Mouse (Mus musculus): ENCODE measurements around the gene Foxe1. TPM values are rescaled to one million over a fixed set of nuclear protein-coding genes. Genes with fewer than 3 reads are reported as not detected.
A peak's percentile ranks its signal among the peaks of the same experiment; 100 is the strongest.

The Foxe1 gene
- polyA plus RNA-seq, 1 experiment from 2014 or later, result not detected

GRCm38 (mm10) chr4:46374869-46375368 lies 31.5 kb downstream of the Foxe1 start:
- peak overlapping the region; percentile 33 for H3K4me3 ChIP-seq
- peaks cover 34% of the 10 kb centered on the region for H3K36me3 ChIP-seq
- H3K4me2 ChIP-seq (replicated peaks), result peak overlapping the region; percentile 58
- H3K27ac ChIP-seq (replicated peaks), result no peak overlapping the region
- H3K4me1 ChIP-seq, result peaks cover 11% of the 10 kb centered on the region
- H3K9ac ChIP-seq (replicated peaks), result no peak overlapping the region
- no peaks in the 10 kb centered on the region for H3K9me3 ChIP-seq
- peak; percentile 63; the same call in 1 of the 2 replicates for ATAC-seq (ENCODE audit: low FRiP score, low read depth)
- H3K27me3 ChIP-seq, result peaks cover 17% of the 10 kb centered on the region
- WGBS, result 20% methylated on average over 22 of the region's 22 CpGs

- Histone ChIP-seq H3K27me3 (no peaks in the 10 kb centered on the region), H3K36me3 (peaks cover 22% of the 10 kb centered on the region), H3K9me3 (no peaks in the 10 kb centered on the region), H3K4me3 (peak overlapping the region; percentile 66), H3K4me2 (replicated peaks) (peak overlapping the region; percentile 57), H3K9ac (replicated peaks) (no peak overlapping the region), H3K27ac (replicated peaks) (no peak overlapping the region), H3K4me1 (peaks cover 7% of the 10 kb centered on the region; the same call in 1 of the 2 replicates)
- 45% methylated on average over 5 of the region's 5 CpGs for WGBS
- no peak for ATAC-seq (ENCODE audit: low FRiP score, low read depth)
These were observed 45.1 kb downstream of the Foxe1 start for GRCm38 (mm10) chr4:46388556-46388955.

- Histone ChIP-seq H3K9ac (replicated peaks) (peak within 1 kb of the TSS; percentile 79), H3K27ac (replicated peaks) (peak within 1 kb of the TSS; percentile 83), H3K4me1 (peaks cover 7% of the 10 kb centered on the region; the same call in 1 of the 2 replicates), H3K9me3 (no peaks in the 10 kb centered on the region), H3K27me3 (no peaks in the 10 kb centered on the region), H3K4me2 (replicated peaks) (peak within 1 kb of the TSS; percentile 57), H3K4me3 (peak within 1 kb of the TSS; percentile 66), H3K36me3 (peaks cover 18% of the 10 kb centered on the region)
- ATAC-seq (ENCODE audit: low FRiP score, low read depth), result peak; percentile 95
- under 1% methylated on average over 56 of the region's 56 CpGs for WGBS
These were observed 45.7 kb downstream of the Foxe1 start, which contains the start of gene Trmo for GRCm38 (mm10) chr4:46389013-46389611. Gene Trmo, minus strand, starts transcription at chr4:46389437.

GRCm38 (mm10) chr4:46389612-46390341 lies 46.4 kb downstream of the Foxe1 start:
- Histone ChIP-seq H3K9ac (replicated peaks) (peak overlapping the region; percentile 79), H3K4me2 (replicated peaks) (peak overlapping the region; percentile 57), H3K36me3 (peaks cover 13% of the 10 kb centered on the region), H3K9me3 (no peaks in the 10 kb centered on the region), H3K4me3 (peak overlapping the region; percentile 66), H3K27ac (replicated peaks) (peak overlapping the region; percentile 83), H3K27me3 (no peaks in the 10 kb centered on the region), H3K4me1 (peaks cover 7% of the 10 kb centered on the region; the same call in 1 of the 2 replicates)
- WGBS, result 3% methylated on average over 24 of the region's 24 CpGs
- no peak for ATAC-seq (ENCODE audit: low FRiP score, low read depth)

GRCm38 (mm10) chr4:46390390-46390970 lies 47.1 kb downstream of the Foxe1 start:
- no peak for ATAC-seq (ENCODE audit: low FRiP score, low read depth)
- no peak overlapping the region; the same call in 1 of the 2 replicates for H3K27ac ChIP-seq (replicated peaks)
- H3K36me3 ChIP-seq, result peaks cover 6% of the 10 kb centered on the region; the same call in 1 of the 2 replicates
- WGBS, result 22% methylated on average over 9 of the region's 9 CpGs
- no peak overlapping the region for H3K9ac ChIP-seq (replicated peaks)
- peak overlapping the region; percentile 57 for H3K4me2 ChIP-seq (replicated peaks)
- H3K4me3 ChIP-seq, result no peak overlapping the region
- no peaks in the 10 kb centered on the region for H3K27me3 ChIP-seq
- H3K9me3 ChIP-seq, result no peaks in the 10 kb centered on the region
- peaks cover 7% of the 10 kb centered on the region; the same call in 1 of the 2 replicates for H3K4me1 ChIP-seq

- no peaks in the 10 kb centered on the region for H3K36me3 ChIP-seq
- no peak for ATAC-seq (ENCODE audit: low FRiP score, low read depth)
- H3K4me3 ChIP-seq, result no peak overlapping the region
- H3K27me3 ChIP-seq, result no peaks in the 10 kb centered on the region
- no peak overlapping the region for H3K9ac ChIP-seq (replicated peaks)
- H3K4me2 ChIP-seq (replicated peaks), result no peak overlapping the region
- H3K4me1 ChIP-seq, result peaks cover 4% of the 10 kb centered on the region; the same call in 1 of the 2 replicates
- no peaks in the 10 kb centered on the region for H3K9me3 ChIP-seq
- WGBS, result 79% methylated on average over 2 of the region's 2 CpGs
- H3K27ac ChIP-seq (replicated peaks), result no peak overlapping the region
These were observed 51.0 kb downstream of the Foxe1 start for GRCm38 (mm10) chr4:46394388-46394787.

GRCm38 (mm10) chr4:46395736-46396135 lies 52.3 kb downstream of the Foxe1 start:
- Histone ChIP-seq H3K27ac (replicated peaks) (no peak overlapping the region), H3K4me3 (no peak overlapping the region), H3K9ac (replicated peaks) (no peak overlapping the region), H3K4me2 (replicated peaks) (no peak overlapping the region), H3K27me3 (no peaks in the 10 kb centered on the region), H3K9me3 (no peaks in the 10 kb centered on the region), H3K36me3 (no peaks in the 10 kb centered on the region), H3K4me1 (no peaks in the 10 kb centered on the region)
- 48% methylated on average over 5 of the region's 5 CpGs for WGBS
- no peak for ATAC-seq (ENCODE audit: low FRiP score, low read depth)

Other genes with a start within 250 kb of the Foxe1 start
- gene Ncbp1, start 205.0 kb upstream of the Foxe1 start, polyA plus RNA-seq (2016; fragmentation: Nextera tagmentation; extraction: Ambion mirVana), result 111 and 113 TPM in 2 replicates
- gene Tstd2, start 204.9 kb upstream of the Foxe1 start, polyA plus RNA-seq (2016; fragmentation: Nextera tagmentation; extraction: Ambion mirVana), result 52.6 and 59.5 TPM in 2 replicates
- gene Xpa, start 147.3 kb upstream of the Foxe1 start, polyA plus RNA-seq (2016; fragmentation: Nextera tagmentation; extraction: Ambion mirVana), result 30.6 and 31.4 TPM in 2 replicates
- gene Trmo, start 45.8 kb downstream of the Foxe1 start, polyA plus RNA-seq (2016; fragmentation: Nextera tagmentation; extraction: Ambion mirVana), result 9.4 and 10.0 TPM in 2 replicates
- gene Hemgn, start 69.9 kb downstream of the Foxe1 start, polyA plus RNA-seq (2016; fragmentation: Nextera tagmentation; extraction: Ambion mirVana), result 2.6 and 3.6 TPM in 2 replicates
- gene Anp32b, start 107.3 kb downstream of the Foxe1 start, polyA plus RNA-seq (2016; fragmentation: Nextera tagmentation; extraction: Ambion mirVana), result 237 and 256 TPM in 2 replicates
- 58.3 and 72.6 TPM in 2 replicates for gene Nans, start 145.6 kb downstream of the Foxe1 start, polyA plus RNA-seq (2016; fragmentation: Nextera tagmentation; extraction: Ambion mirVana)
- 0.52 and 1.4 TPM in 2 replicates for gene Trim14, start 192.5 kb downstream of the Foxe1 start, polyA plus RNA-seq (2016; fragmentation: Nextera tagmentation; extraction: Ambion mirVana)

All from midbrain, embryonic 12.5 days (tissue).